Mouse (Mus musculus) midbrain, embryonic 11.5 days (tissue): ENCODE data around the gene Vmn1r53. TPM values are rescaled to one million over a fixed set of nuclear protein-coding genes. Genes with fewer than 3 reads are reported as not detected.
"Not testable (repeated sequence)": the region's sequence is repeated elsewhere in the genome, so short reads cannot be mapped to it uniquely, and the experiment has no call there.

Experiments used
- ATAC-seq: fragments of 200-750 bp; cut with Nextera tagmentation; 2 replicates; pipeline ENCODE4 v1.8.0; 2017; ENCODE audit warnings: moderate TSS enrichment, moderate library complexity; ENCODE audit not compliant: low FRiP score
- DNase-seq: peaks from one replicate; pipeline ENCODE4 v3.0.0; 2015; ENCODE audit warnings: low spot score; ENCODE audit errors: missing footprints
- H3K27ac ChIP-seq: fragments of 300-500 bp; sonication (generic); 2 replicates; pipeline ENCODE4 v1.5.1; 2014; ENCODE audit warnings: low read depth, low read length
- H3K27me3 ChIP-seq: fragments of 300-500 bp; sonication (generic); 2 replicates; pipeline ENCODE4 v1.6.1; 2014; ENCODE audit warnings: mild to moderate bottlenecking, low read length, moderate library complexity, mixed read lengths; ENCODE audit not compliant: control insufficient read depth, insufficient read depth
- H3K36me3 ChIP-seq: fragments of 300-500 bp; sonication (generic); 2 replicates; pipeline ENCODE4 v1.6.1; 2014; ENCODE audit warnings: mild to moderate bottlenecking, low read length, moderate library complexity, mixed read lengths; ENCODE audit not compliant: control insufficient read depth, insufficient read depth
- H3K4me1 ChIP-seq: fragments of 300-500 bp; sonication (generic); 2 replicates; pipeline ENCODE4 v1.6.1; 2014; ENCODE audit warnings: low read length; ENCODE audit not compliant: control insufficient read depth, insufficient read depth
- H3K4me2 ChIP-seq: fragments of 300-500 bp; sonication (generic); 2 replicates; pipeline ENCODE4 v1.6.1; 2014; ENCODE audit warnings: mild to moderate bottlenecking, moderate library complexity
- H3K4me3 ChIP-seq: fragments of 300-500 bp; sonication (generic); 2 replicates; pipeline ENCODE4 v1.5.1; 2014; ENCODE audit warnings: low read depth, low read length
- H3K9ac ChIP-seq: fragments of 300-500 bp; sonication (generic); 2 replicates; pipeline ENCODE4 v1.6.1; 2014; ENCODE audit warnings: low read length
- H3K9me3 ChIP-seq: fragments of 300-500 bp; sonication (generic); 2 replicates; pipeline ENCODE4 v1.6.1; 2016; ENCODE audit warnings: low read length; ENCODE audit not compliant: control insufficient read depth
- WGBS: fragments of 180-500 bp; shearing (Covaris S2); extraction: QIAGEN DNeasy Blood & Tissue Kit; methylation state at CpG from one replicate; pipeline ENCODE4 v1.1.7; 2014; 5-methylcytosine and 5-hydroxymethylcytosine counted together
- polyA plus RNA-seq: library from polyadenylated mRNA; unstranded; fragments of >200 nt; fragmentation: Nextera tagmentation; extraction: Ambion mirVana; gene quantifications from 2 replicates; pipeline ENCODE4 v1.2.1, GENCODE M21; 2014

Gene Vmn1r53
- not detected in 2 replicates for polyA plus RNA-seq

DNA sequence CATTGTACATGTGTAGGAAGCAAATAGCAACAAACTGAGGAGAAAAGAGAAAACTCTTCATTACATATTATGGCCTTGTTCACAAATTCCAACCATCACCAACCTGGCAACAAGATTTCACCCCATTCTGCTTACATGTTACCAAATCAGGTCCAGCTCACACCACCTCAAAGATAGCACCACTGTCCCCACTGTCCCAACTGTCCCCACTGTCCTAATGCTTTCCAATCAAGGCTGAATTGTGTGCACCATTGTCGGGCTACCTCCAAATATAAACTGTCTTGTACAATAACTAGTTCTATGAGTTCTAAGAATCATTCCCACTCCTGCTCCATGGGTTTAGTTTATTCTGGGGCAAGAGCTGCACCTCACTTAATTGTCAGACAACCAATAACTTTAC lies at the start of gene Vmn1r53:
Vmn1r53 (minus strand) TSS at position 101 of the 400 bp plus-strand sequence.
- DNase-seq: no peak
- Histone ChIP-seq H3K9ac (no peak within 1 kb of the TSS), H3K4me1 (no peaks in the 10 kb centered on the region), H3K9me3 (no peaks in the 10 kb centered on the region; the same call in 1 of the 2 replicates), H3K4me2 (no peak within 1 kb of the TSS), H3K27me3 (no peaks in the 10 kb centered on the region), H3K27ac (no peak within 1 kb of the TSS), H3K4me3 (no peak within 1 kb of the TSS), H3K36me3 (no peaks in the 10 kb centered on the region)
- no peak for ATAC-seq
- WGBS: 79% methylated on average over 1 of the region's 1 CpGs

DNA sequence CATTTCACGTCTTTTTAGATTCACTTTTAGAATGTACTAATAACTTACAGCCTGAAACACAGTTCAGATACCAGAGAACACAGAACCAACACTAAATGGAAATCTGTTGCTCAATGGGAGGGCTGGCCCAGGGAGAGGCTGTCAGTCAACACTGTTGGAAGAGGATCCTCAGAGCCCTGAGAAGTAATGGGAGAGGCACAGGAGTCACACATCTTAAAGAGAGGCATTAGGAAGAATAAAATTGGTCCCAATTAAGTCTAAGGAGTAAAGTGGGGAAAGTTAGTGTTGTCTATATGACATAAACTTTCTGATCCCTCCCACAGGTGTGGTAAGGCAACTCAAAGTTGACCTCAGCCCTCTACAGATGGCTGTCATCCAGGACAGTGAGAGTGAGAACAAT lies 21.8 kb upstream of the Vmn1r53 start, which contains the start of gene Vmn1r54:
Vmn1r54 (plus strand) TSS at position 301 of the 400 bp plus-strand sequence.
- DNase-seq: no peak
- Histone ChIP-seq H3K27ac (no peak within 1 kb of the TSS), H3K4me2 (no peak within 1 kb of the TSS), H3K36me3 (no peaks in the 10 kb centered on the region), H3K9ac (no peak within 1 kb of the TSS), H3K4me1 (no peaks in the 10 kb centered on the region), H3K9me3 (no peaks in the 10 kb centered on the region), H3K4me3 (no peak within 1 kb of the TSS), H3K27me3 (no peaks in the 10 kb centered on the region)
- ATAC-seq: no peak
- 83% methylated on average over 1 of the region's 1 CpGs for WGBS

DNA sequence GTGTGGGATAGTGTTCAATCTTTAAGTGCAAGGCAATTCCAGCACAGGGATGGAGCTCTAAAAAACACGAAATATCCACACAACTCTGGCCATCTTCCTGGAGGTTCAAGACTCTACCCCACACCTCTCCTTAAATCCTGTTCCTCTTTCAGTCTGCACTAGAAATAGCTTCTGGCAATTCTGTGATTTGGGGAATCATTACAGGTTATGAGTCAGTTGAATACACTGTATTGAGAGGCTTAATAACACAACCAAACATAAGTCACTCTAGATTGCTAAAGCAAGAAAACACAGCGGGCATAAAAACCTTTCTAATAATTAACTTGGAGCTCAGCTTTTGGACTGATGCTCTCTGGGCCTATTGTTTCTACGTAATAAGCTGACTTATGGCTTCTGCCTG lies 19.8 kb upstream of the Vmn1r53 start:
- no peaks in the 10 kb centered on the region for H3K36me3 ChIP-seq
- no peak overlapping the region for H3K9ac ChIP-seq
- H3K4me1 ChIP-seq: no peaks in the 10 kb centered on the region
- H3K27me3 ChIP-seq: no peaks in the 10 kb centered on the region
- DNase-seq (no peak), ATAC-seq (no peak)
- WGBS: 81% methylated on average over 3 of the region's 3 CpGs
- no peak overlapping the region for H3K4me3 ChIP-seq
- H3K9me3 ChIP-seq: no peaks in the 10 kb centered on the region
- H3K4me2 ChIP-seq: no peak overlapping the region
- H3K27ac ChIP-seq: no peak overlapping the region

DNA sequence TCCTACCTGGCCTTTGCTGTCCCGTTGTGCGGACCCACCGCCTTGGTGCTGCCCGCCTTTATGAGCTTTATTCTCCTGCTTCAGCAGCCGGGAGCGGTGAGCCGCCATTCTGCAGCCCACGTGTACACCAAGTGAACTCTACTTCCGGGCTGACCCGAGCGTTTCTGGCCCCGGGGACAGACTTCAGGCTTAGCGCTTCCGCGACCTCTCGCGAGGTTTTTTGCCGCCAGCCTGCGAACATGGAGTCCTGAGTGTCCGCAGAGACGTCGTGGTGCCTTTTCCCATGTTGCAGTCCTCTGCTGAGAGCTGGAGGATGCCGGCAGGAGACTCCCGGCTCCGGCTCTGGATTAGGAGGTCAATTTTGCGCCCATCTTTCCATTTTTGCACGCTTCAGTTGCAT lies 8.4 kb upstream of the Vmn1r53 start:
- no peak overlapping the region for H3K4me2 ChIP-seq
- ATAC-seq (no peak), DNase-seq (no peak)
- peaks cover 3% of the 10 kb centered on the region; the same call in 1 of the 2 replicates for H3K9me3 ChIP-seq
- 65% methylated on average over 27 of the region's 27 CpGs for WGBS
- no peaks in the 10 kb centered on the region for H3K27me3 ChIP-seq
- H3K4me1 ChIP-seq: no peaks in the 10 kb centered on the region
- H3K27ac ChIP-seq: no peak overlapping the region
- no peaks in the 10 kb centered on the region for H3K36me3 ChIP-seq
- no peak overlapping the region for H3K9ac ChIP-seq
- no peak overlapping the region for H3K4me3 ChIP-seq

DNA sequence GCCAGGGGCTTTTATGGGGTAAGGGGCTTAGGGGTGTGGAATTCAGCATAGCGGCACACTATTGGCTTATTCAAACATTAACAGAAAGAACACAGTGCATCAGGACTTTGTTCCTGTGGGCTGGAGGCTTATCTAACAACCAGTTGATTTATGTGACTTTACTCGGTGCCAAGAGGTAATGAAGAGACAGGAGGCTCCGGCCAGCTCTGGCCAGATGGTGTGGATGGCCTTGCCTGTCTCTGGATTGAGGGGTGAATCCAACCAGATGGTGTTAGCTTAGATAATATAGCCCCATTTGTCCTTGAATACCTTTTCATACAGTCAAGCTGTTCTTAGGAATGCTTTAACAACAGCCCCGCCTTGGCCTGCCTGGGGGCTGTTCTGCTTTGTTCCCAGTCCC lies 7.9 kb upstream of the Vmn1r53 start:
- DNase-seq, H3K27me3 ChIP-seq, H3K36me3 ChIP-seq, ATAC-seq, H3K9ac ChIP-seq, H3K4me2 ChIP-seq, H3K4me3 ChIP-seq, H3K4me1 ChIP-seq, H3K9me3 ChIP-seq, H3K27ac ChIP-seq: not testable (repeated sequence)
- 88% methylated on average over 4 of the region's 4 CpGs for WGBS

DNA sequence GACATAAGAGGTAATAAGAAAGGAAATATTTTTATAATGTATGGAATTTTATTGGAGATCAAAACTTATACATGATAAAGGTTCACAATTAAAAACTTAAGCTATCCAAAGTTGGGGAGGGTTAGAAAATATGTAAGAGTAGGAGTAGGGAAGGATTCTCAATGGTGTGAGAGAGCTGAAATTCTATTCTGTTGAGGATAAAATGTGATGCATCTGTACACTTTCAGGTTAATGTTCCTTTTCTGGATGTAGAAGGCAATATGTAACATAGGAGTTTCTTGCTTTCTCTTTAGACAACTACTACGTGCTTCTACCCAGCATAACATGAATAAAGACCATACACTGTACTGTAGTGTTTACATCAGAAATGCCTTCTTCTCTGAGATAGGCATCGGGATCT lies 21.7 kb downstream of the Vmn1r53 start, which contains the start of gene V1ra8:
V1ra8 (plus strand) TSS at position 301 of the 400 bp plus-strand sequence.
- not testable (repeated sequence) for DNase-seq
- WGBS: 64% methylated on average over 1 of the region's 2 CpGs

DNA sequence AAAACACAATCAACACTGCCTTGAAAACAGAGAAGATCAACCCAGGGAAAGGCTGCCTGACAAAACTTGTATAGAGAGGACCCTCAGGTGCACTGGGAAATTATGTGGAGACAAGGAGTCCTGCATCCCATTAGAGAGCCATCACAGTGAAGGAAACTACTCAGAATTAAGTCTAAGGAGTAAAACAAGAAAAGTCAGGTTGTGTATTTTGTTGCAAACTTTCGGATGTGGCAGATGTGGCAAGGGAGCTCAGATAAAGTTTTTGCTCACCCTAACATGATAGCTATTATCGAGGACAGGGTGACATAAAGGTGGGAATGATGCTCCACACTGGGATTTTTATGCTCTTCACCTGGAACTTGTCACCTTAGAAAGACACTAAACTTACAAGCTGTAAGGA lies 49.7 kb downstream of the Vmn1r53 start, which contains the start of gene Vmn1r52:
Vmn1r52 (plus strand) TSS at position 301 of the 400 bp plus-strand sequence.
- WGBS: 73% methylated on average over 2 of the region's 2 CpGs
- no peak within 1 kb of the TSS for H3K9ac ChIP-seq
- H3K4me1 ChIP-seq: no peaks in the 10 kb centered on the region
- H3K27ac ChIP-seq: no peak within 1 kb of the TSS
- ATAC-seq: no peak
- no peaks in the 10 kb centered on the region for H3K9me3 ChIP-seq
- no peak within 1 kb of the TSS for H3K4me2 ChIP-seq
- H3K36me3 ChIP-seq: no peaks in the 10 kb centered on the region
- H3K4me3 ChIP-seq: no peak within 1 kb of the TSS
- no peaks in the 10 kb centered on the region for H3K27me3 ChIP-seq
- no peak for DNase-seq

More for the DNA sequence above, 21.7 kb downstream of the Vmn1r53 start, which contains the start of gene V1ra8:
- not testable (repeated sequence) for H3K4me2 ChIP-seq, H3K27ac ChIP-seq, H3K4me1 ChIP-seq, ATAC-seq, H3K36me3 ChIP-seq, H3K9me3 ChIP-seq, H3K27me3 ChIP-seq, H3K9ac ChIP-seq, H3K4me3 ChIP-seq

Other genes starting within 250 kb of the Vmn1r53 start
- not detected in 2 replicates for gene Vmn1r47, start 208.3 kb downstream of the Vmn1r53 start, polyA plus RNA-seq
- gene Vmn1r48, start 187.6 kb downstream of the Vmn1r53 start, polyA plus RNA-seq: not detected in 2 replicates
- not detected in 2 replicates for gene Vmn1r49, start 145.9 kb downstream of the Vmn1r53 start, polyA plus RNA-seq
- not detected in 2 replicates for gene Vmn1r50, start 123.0 kb downstream of the Vmn1r53 start, polyA plus RNA-seq
- gene Vmn1r51, start 101.8 kb downstream of the Vmn1r53 start, polyA plus RNA-seq: 0.05 TPM in 1 of 2 replicates, not detected in the other
- not detected in 2 replicates for gene Vmn1r52, start 49.6 kb downstream of the Vmn1r53 start, polyA plus RNA-seq
- not detected in 2 replicates for gene V1ra8, start 21.6 kb downstream of the Vmn1r53 start, polyA plus RNA-seq
- gene Vmn1r54, start 21.9 kb upstream of the Vmn1r53 start, polyA plus RNA-seq: not detected in 2 replicates
- not detected in 2 replicates for gene BC048671, start 76.8 kb upstream of the Vmn1r53 start, polyA plus RNA-seq
- not detected in 2 replicates for gene Chst13, start 100.7 kb upstream of the Vmn1r53 start, polyA plus RNA-seq
- gene Uroc1, start 108.8 kb upstream of the Vmn1r53 start, polyA plus RNA-seq: not detected in 2 replicates
- 9.6 and 10.3 TPM in 2 replicates for gene Zxdc, start 145.1 kb upstream of the Vmn1r53 start, polyA plus RNA-seq
- 1.8 and 2.8 TPM in 2 replicates for gene Cfap100, start 204.4 kb upstream of the Vmn1r53 start, polyA plus RNA-seq
- 3.5 and 4.2 TPM in 2 replicates for gene Klf15, start 238.1 kb upstream of the Vmn1r53 start, polyA plus RNA-seq